Comparison of ENCODE assay signal across 15 mouse cellular contexts in genomic region chr1:151264789-151265188, GRCm38 (mm10). TPM values are rescaled to one million over a fixed set of nuclear protein-coding genes. Genes with fewer than 3 reads are reported as not detected.
DNase-seq lines count a peak whose midpoint lies in the region; ATAC-seq lines count a peak whose summit lies in the region.
"Had no signal": no experiment of that assay in that cellular context is flagged by ENCODE, and none has a peak within 500 bp of the region (broad histone marks: within the 10 kb centered on the region; RNA-seq: fewer than 3 reads in every experiment).

No protein-coding gene starts in this region.

- DNase-seq in adrenal gland, adult 2 months, result peak; percentile 62
- DNase-seq in adrenal gland, postnatal 4 days (ENCODE audit: low spot score in 2 of 2), result no peak
- peak; percentile 92 for DNase-seq in kidney, adult 9 months
- no peak for DNase-seq in kidney, postnatal 10 days
- DNase-seq in adipocyte (ENCODE audit: low spot score), result peak; percentile 43
- no peak for DNase-seq in left cerebral cortex, adult 11 months (ENCODE audit: low spot score)
- DNase-seq in right cerebral cortex, postnatal 14 days, result no peak
- DNase-seq: cerebellum, adult 9-11 months; heart, postnatal 10 days had no signal

- ATAC-seq in megakaryocyte progenitor cell, adult 5-6 weeks (replicated peaks; ENCODE audit: poor library complexity), result peak; percentile 94

RNA-seq across cellular contexts. Expression of gene Gm47996, which starts 54.9 kb away (rescaled TPM):
- total RNA-seq in adrenal gland, adult 2 months (2021), result not detected
- not detected in 2 replicates for polyA plus RNA-seq in adrenal gland, adult 2 months (2012; rRNA removed)
- not detected for total RNA-seq in adrenal gland, postnatal 4 days (2021)
- not detected in 2 replicates for total RNA-seq in megakaryocyte progenitor cell, adult 5-6 weeks (2015)
- not detected in 2 replicates for total RNA-seq in megakaryocyte progenitor cell, adult 5-6 weeks (2017)
- total RNA-seq: heart, postnatal 10 days; left cerebral cortex, postnatal 14 days had no signal
- polyA plus RNA-seq: erythroblast, embryonic 14.5 days; hindbrain, embryonic 15.5 days; neural tube, embryonic 15.5 days; urinary bladder, adult 2 months had no signal

Comparison
In these comparisons a context has a peak if more than half of its experiments do, and no peak if none do; other contexts are left out.
1. DNase-seq: peak in adrenal gland, adult 2 months (single experiment), kidney, adult 9 months (single experiment) and adipocyte (single experiment); none in adrenal gland, postnatal 4 days (0 of 2), kidney, postnatal 10 days (single experiment), left cerebral cortex, adult 11 months (single experiment) and right cerebral cortex, postnatal 14 days (single experiment).